Mouse (Mus musculus) small intestine, adult 2 months (tissue): Measurements from ENCODE around the gene Col8a2. TPM values are rescaled to one million over a fixed set of nuclear protein-coding genes. Genes with fewer than 3 reads are reported as not detected.

Source experiments
- H3K27ac ChIP-seq: fragments of 200-500 bp; 2 replicates; pipeline ENCODE4 v1.5.1; 2012; ENCODE audit warnings: low read depth, low read length, control low read depth, inconsistent platforms; ENCODE audit not compliant: insufficient read depth
- H3K27me3 ChIP-seq: fragments of 200-500 bp; 2 replicates; pipeline ENCODE4 v1.6.1; 2012; ENCODE audit warnings: mild to moderate bottlenecking, moderate library complexity, low read length, inconsistent platforms; ENCODE audit not compliant: control insufficient read depth, insufficient read depth
- H3K36me3 ChIP-seq: fragments of 200-500 bp; 2 replicates; pipeline ENCODE4 v1.6.1; 2012; ENCODE audit warnings: mild to moderate bottlenecking, low read length, control low read depth, inconsistent platforms; ENCODE audit not compliant: control insufficient read depth, insufficient read depth
- H3K4me1 ChIP-seq: fragments of 200-500 bp; 2 replicates; pipeline ENCODE4 v1.6.1; 2012; ENCODE audit warnings: low read length, inconsistent platforms, mixed read lengths; ENCODE audit not compliant: control insufficient read depth, insufficient read depth, insufficient read length
- H3K4me3 ChIP-seq: fragments of 200-500 bp; 2 replicates; pipeline ENCODE4 v1.5.1; 2012; ENCODE audit warnings: low read depth, mild to moderate bottlenecking, control low read depth, inconsistent platforms, low read length, moderate library complexity
- CTCF ChIP-seq: fragments of 200-500 bp; IDR thresholded peaks from 2 replicates; pipeline ENCODE4 v1.5.1; 2012; ENCODE audit warnings: low read depth, mild to moderate bottlenecking, control low read depth, inconsistent platforms, low read length, moderate library complexity, mixed read lengths; ENCODE audit not compliant: insufficient replicate concordance, insufficient read length; ENCODE audit errors: extremely low read depth
- POLR2A ChIP-seq: fragments of 200-500 bp; IDR thresholded peaks from 2 replicates; pipeline ENCODE4 v1.6.1; 2012; ENCODE audit warnings: low read depth, mild to moderate bottlenecking, control low read depth, inconsistent platforms, low read length, moderate library complexity
- WGBS: fragments of 180-500 bp; shearing (Covaris S2); methylation state at CpG from one replicate; pipeline ENCODE4 v1.1.7; 2018; 5-methylcytosine and 5-hydroxymethylcytosine counted together
- polyA plus RNA-seq: library from polyadenylated mRNA; depleted of rRNA; stranded (reverse); fragments of >200 nt; gene quantifications from 2 replicates; pipeline ENCODE4 v1.2.3, GENCODE M21; 2012

The Col8a2 gene
- polyA plus RNA-seq, 1 experiment, result 0.55 TPM

DNA sequence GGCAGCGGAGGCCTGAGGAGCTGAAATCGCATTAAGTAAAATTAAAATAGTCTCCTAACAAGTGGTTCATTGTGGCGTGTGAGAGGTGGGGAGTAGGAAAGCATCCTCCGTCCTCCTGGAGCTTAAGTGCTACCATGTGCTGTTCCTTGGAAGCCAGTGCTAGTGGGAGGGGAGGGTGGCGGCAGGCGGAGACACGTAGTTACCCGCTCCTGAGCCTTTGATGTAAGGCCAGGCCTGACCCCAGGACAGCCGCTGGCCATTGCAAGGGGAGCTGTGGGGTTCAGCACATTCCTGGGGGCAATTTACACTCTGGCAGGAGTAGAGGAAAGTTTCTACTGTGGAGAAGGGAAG, 8.1 kb upstream of the Col8a2 start:
- H3K27ac ChIP-seq, result no peak overlapping the region
- no peak overlapping the region for H3K4me3 ChIP-seq
- no peaks in the 10 kb centered on the region for H3K4me1 ChIP-seq
- 70% methylated on average over 9 of the region's 9 CpGs for WGBS
- TF ChIP-seq POLR2A, result no peak
- TF ChIP-seq CTCF, result no peak
- H3K27me3 ChIP-seq, result 0 out of 2 replicates have a peak, but pooled peaks cover 3% of the 10 kb centered on the region
- H3K36me3 ChIP-seq, result peaks cover 18% of the 10 kb centered on the region

DNA sequence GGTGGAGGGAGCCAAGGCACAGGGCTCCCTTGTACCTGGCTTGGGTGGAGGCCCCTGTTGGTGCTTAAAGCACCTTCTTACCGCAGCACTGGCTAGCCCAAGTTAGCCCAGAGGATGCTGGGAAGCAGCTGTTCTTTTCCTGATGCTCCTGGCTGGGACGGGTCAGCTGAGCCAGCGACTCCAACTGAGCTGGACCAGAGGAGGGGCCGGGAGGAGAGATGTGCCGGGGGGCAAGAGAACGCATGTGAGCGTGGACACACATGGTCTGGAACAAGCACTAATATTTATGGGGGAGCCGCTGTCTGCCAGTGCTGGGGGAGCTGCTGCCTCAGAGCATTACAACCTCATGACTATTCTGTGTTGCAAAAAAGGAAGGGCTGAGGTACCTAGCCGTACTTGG, 7.6 kb upstream of the Col8a2 start:
- 81% methylated on average over 9 of the region's 9 CpGs for WGBS
- peaks cover 14% of the 10 kb centered on the region for H3K36me3 ChIP-seq
- H3K4me1 ChIP-seq, result no peaks in the 10 kb centered on the region
- H3K4me3 ChIP-seq, result no peak overlapping the region
- no peak for TF ChIP-seq POLR2A
- no peak for TF ChIP-seq CTCF
- peaks cover 3% of the 10 kb centered on the region; the same call in 1 of the 2 replicates for H3K27me3 ChIP-seq
- no peak overlapping the region for H3K27ac ChIP-seq

DNA sequence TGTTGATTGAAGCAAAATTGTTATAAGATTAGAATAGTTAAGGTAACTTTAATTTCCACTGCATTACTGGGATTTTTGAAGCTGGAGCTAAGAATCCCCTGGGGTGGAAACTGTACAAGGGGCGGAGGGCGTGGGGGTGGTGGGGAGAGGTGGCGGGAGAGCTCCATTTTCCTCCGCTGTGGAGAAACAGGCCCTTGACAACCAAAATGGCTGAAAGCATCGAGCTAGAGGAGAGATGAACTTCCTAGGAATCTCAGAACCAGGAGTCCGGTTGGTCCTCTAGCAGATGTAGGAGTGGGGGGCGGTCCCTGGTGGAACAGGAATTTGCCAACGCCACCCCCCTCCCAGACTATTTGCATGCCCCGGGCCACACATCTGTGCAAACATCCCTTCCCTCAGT, 4.9 kb upstream of the Col8a2 start:
- Histone ChIP-seq H3K27ac (no peak overlapping the region), H3K36me3 (no peaks in the 10 kb centered on the region), H3K4me3 (no peak overlapping the region), H3K27me3 (peaks cover 15% of the 10 kb centered on the region), H3K4me1 (peaks cover 3% of the 10 kb centered on the region; the same call in 1 of the 2 replicates)
- 59% methylated on average over 9 of the region's 9 CpGs for WGBS
- TF ChIP-seq POLR2A, result no peak
- no peak for TF ChIP-seq CTCF

- H3K4me1 ChIP-seq, result peaks cover 3% of the 10 kb centered on the region; the same call in 1 of the 2 replicates
- no peak overlapping the region for H3K4me3 ChIP-seq
- H3K27ac ChIP-seq, result no peak overlapping the region
- H3K27me3 ChIP-seq, result peaks cover 33% of the 10 kb centered on the region
- no peaks in the 10 kb centered on the region for H3K36me3 ChIP-seq
- TF ChIP-seq CTCF (no peak), POLR2A (no peak)
- WGBS, result 71% methylated on average over 8 of the region's 8 CpGs
Observed at GRCm38 (mm10) chr4:126283582-126283981, 3.0 kb upstream of the Col8a2 start.

GRCm38 (mm10) chr4:126287302-126287995, 856 bp downstream of the Col8a2 start:
- Histone ChIP-seq H3K36me3 (no peaks in the 10 kb centered on the region), H3K27ac (no peak overlapping the region), H3K4me3 (no peak overlapping the region), H3K27me3 (peaks cover 33% of the 10 kb centered on the region), H3K4me1 (peaks cover 3% of the 10 kb centered on the region; the same call in 1 of the 2 replicates)
- 34% methylated on average over 11 of the region's 11 CpGs for WGBS
- TF ChIP-seq CTCF, result no peak
- no peak for TF ChIP-seq POLR2A

- H3K4me3 ChIP-seq, result no peak overlapping the region
- H3K27ac ChIP-seq, result no peak overlapping the region
- no peak for TF ChIP-seq POLR2A
- TF ChIP-seq CTCF, result no peak
- peaks cover 3% of the 10 kb centered on the region; the same call in 1 of the 2 replicates for H3K4me1 ChIP-seq
- peaks cover 33% of the 10 kb centered on the region for H3K27me3 ChIP-seq
- WGBS, result 45% methylated on average over 17 of the region's 17 CpGs
- no peaks in the 10 kb centered on the region for H3K36me3 ChIP-seq
Observed at GRCm38 (mm10) chr4:126288085-126288666, 1.6 kb downstream of the Col8a2 start.

DNA sequence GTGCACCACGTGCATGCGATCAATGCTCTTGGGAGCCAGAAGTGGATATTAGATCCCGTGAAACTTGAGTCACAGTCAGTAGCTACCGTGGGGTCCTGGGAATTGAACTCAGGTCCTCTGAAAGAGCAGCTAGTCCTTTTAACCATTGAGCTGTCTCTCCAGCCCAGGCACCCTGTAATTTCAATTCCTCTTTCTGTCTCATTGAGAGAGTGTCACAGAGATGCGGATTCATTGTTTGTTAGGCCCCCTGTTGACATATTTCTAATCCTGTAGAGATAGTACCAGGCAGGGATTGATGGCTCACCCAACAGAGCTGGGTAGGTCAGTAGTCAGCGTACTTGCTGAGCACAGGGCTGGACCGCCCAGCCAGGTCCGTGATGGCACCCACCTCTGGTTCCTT, 3.7 kb downstream of the Col8a2 start:
- no peak overlapping the region for H3K4me3 ChIP-seq
- 80% methylated on average over 8 of the region's 8 CpGs for WGBS
- H3K27ac ChIP-seq, result no peak overlapping the region
- peaks cover 26% of the 10 kb centered on the region for H3K27me3 ChIP-seq
- no peaks in the 10 kb centered on the region for H3K36me3 ChIP-seq
- H3K4me1 ChIP-seq, result peaks cover 3% of the 10 kb centered on the region; the same call in 1 of the 2 replicates
- TF ChIP-seq CTCF (no peak), POLR2A (no peak)
